7 mouse cellular contexts compared by ENCODE assay signal in genomic region chr3:94886316-94887224, GRCm38 (mm10). TPM values are rescaled to one million over a fixed set of nuclear protein-coding genes. Genes with fewer than 3 reads are reported as not detected.
DNase-seq lines count a peak whose midpoint lies in the region; ATAC-seq lines count a peak whose summit lies in the region.

TSS of gene Psmb4 (minus strand) at chr3:94886961.

- no peaks in the 10 kb centered on the region for H3K27me3 ChIP-seq in intestine, embryonic 16.5 days (replicated peaks; ENCODE audit: control insufficient read depth, insufficient read depth, low read length)
- H3K27me3 ChIP-seq in midbrain, embryonic 11.5 days (ENCODE audit: control insufficient read depth, insufficient read depth, low read length): no peaks in the 10 kb centered on the region

- peak within 1 kb of the TSS; percentile 92 for H3K4me2 ChIP-seq in intestine, embryonic 16.5 days (ENCODE audit: low read depth, low read length)
- H3K4me2 ChIP-seq in midbrain, embryonic 11.5 days: peak within 1 kb of the TSS; percentile 80

- WGBS in intestine, embryonic 16.5 days: under 1% methylated on average over 61 of the region's 61 CpGs
- 1% methylated on average over 61 of the region's 61 CpGs for WGBS in midbrain, embryonic 11.5 days

- H3K4me1 ChIP-seq in intestine, embryonic 16.5 days (ENCODE audit: control insufficient read depth, insufficient read depth, low read length): peaks cover 14% of the 10 kb centered on the region
- H3K4me1 ChIP-seq in midbrain, embryonic 11.5 days (ENCODE audit: control insufficient read depth, insufficient read depth, low read length): peaks cover 5% of the 10 kb centered on the region

- H3K36me3 ChIP-seq in intestine, embryonic 16.5 days (ENCODE audit: control insufficient read depth, insufficient read depth, low read length): peaks cover 5% of the 10 kb centered on the region
- H3K36me3 ChIP-seq in midbrain, embryonic 11.5 days (ENCODE audit: control insufficient read depth, insufficient read depth, low read length): peaks cover 3% of the 10 kb centered on the region; the same call in 1 of the 2 replicates

- DNase-seq in adrenal gland, adult 8-10 months: peak; percentile 78
- peak; percentile 77 for DNase-seq in embryo, embryonic 11.5 days (ENCODE audit: low read depth, low spot score)
- DNase-seq in gastrocnemius, postnatal 4 days (ENCODE audit: low spot score in 2 of 2): peak; percentile 61 to 82
- peak; percentile 85 to 87 for DNase-seq in left cerebral cortex, postnatal 36 days (ENCODE audit: low spot score in 2 of 2)
- DNase-seq in midbrain, embryonic 11.5 days (ENCODE audit: low spot score, missing footprints): peak; percentile 99
- peak; percentile 84 for DNase-seq in skeletal muscle tissue, adult 2 months (ENCODE audit: low read depth, low spot score)

- peak; percentile 92 for ATAC-seq in intestine, embryonic 16.5 days
- ATAC-seq in midbrain, embryonic 11.5 days (ENCODE audit: low FRiP score): peak; percentile 88

- peak within 1 kb of the TSS; percentile 93 for H3K4me3 ChIP-seq in intestine, embryonic 16.5 days (ENCODE audit: low read length)
- H3K4me3 ChIP-seq in midbrain, embryonic 11.5 days (ENCODE audit: low read depth, low read length): peak within 1 kb of the TSS; percentile 74

- intact Hi-C loops in left cerebral cortex, postnatal 36 days (cut with DNase I): no loop called here

- no peaks in the 10 kb centered on the region for H3K9me3 ChIP-seq in intestine, embryonic 16.5 days (ENCODE audit: control insufficient read depth, low read length)
- no peaks in the 10 kb centered on the region for H3K9me3 ChIP-seq in midbrain, embryonic 11.5 days (ENCODE audit: control insufficient read depth, low read length)

- H3K27ac ChIP-seq in intestine, embryonic 16.5 days (ENCODE audit: low read length): peak within 1 kb of the TSS; percentile 70
- 0 out of 2 replicates have a peak within 1 kb of the TSS, but pooled peaks have one; percentile 45 for H3K27ac ChIP-seq in midbrain, embryonic 11.5 days (ENCODE audit: low read depth, low read length)

- H3K9ac ChIP-seq in intestine, embryonic 16.5 days (ENCODE audit: low read depth, low read length): peak within 1 kb of the TSS; percentile 90
- H3K9ac ChIP-seq in midbrain, embryonic 11.5 days (ENCODE audit: low read length): peak within 1 kb of the TSS; percentile 86

RNA-seq across cellular contexts. Expression of gene Psmb4, which starts in this region (rescaled TPM):
- total RNA-seq in adrenal gland, adult 8-10 months (2022): 100 to 1,000 TPM; 313 to 362 (median 341) TPM
- total RNA-seq in gastrocnemius, postnatal 4 days (2021): 100 to 1,000 TPM; 330 to 360 TPM
- polyA plus RNA-seq in intestine, embryonic 16.5 days (2015; fragmentation: Nextera tagmentation; extraction: Ambion mirVana): 299 and 315 TPM in 2 replicates
- total RNA-seq in left cerebral cortex, postnatal 36 days (2021): 100 to 1,000 TPM; 267 TPM
- polyA plus RNA-seq in midbrain, embryonic 11.5 days (2014; fragmentation: Nextera tagmentation; extraction: Ambion mirVana): 339 and 371 TPM in 2 replicates

Comparison
In these comparisons a context has a peak if more than half of its experiments do, and no peak if none do; other contexts are left out.
1. Peak in every context shown above with its lines: DNase-seq, ATAC-seq, H3K4me3 ChIP-seq and H3K27ac ChIP-seq.